In the genomic region with DNA sequence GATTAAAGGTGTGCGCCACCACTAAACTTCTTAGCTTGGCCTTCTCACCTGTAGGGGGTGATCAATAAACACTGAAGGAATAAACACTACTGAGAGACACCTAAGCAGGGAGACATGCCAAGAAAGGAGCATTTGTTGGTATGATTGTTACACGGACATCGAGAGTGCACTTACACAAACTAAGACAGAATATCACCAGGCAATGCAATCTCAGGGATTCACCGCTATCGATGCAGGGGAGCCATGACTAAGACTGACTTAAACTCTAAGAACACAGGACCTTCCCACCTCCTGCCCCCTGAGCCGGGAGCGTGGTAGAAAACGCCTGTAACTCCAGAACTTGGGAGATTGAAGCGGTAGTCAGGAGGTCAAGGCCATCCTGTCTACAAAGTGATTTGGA, we compare ENCODE assay signal across 9 mouse cellular contexts. TPM values are rescaled to one million over a fixed set of nuclear protein-coding genes. Genes with fewer than 3 reads are reported as not detected.
DNase-seq lines count a peak whose midpoint lies in the region; ATAC-seq and TF ChIP-seq lines count a peak whose summit lies in the region.
"Had no signal": no experiment of that assay in that cellular context is flagged by ENCODE, and none has a peak within 500 bp of the region (broad histone marks: within the 10 kb centered on the region; RNA-seq: fewer than 3 reads in every experiment).

No protein-coding gene starts in this region.

- peak overlapping the region; percentile 90 for H3K9ac ChIP-seq in liver, embryonic 13.5 days

- WGBS in cerebellum, adult 2 months: 26% methylated on average over 9 of the region's 9 CpGs
- 46% methylated on average over 9 of the region's 9 CpGs for WGBS in forebrain, embryonic 10.5 days
- 27% methylated on average over 9 of the region's 9 CpGs for WGBS in liver, embryonic 13.5 days (ENCODE audit: insufficient replicate concordance)

- TF ChIP-seq POLR2A in cerebellum, adult 2 months (IDR thresholded peaks at IDR 0.05; ENCODE audit: borderline replicate concordance, insufficient read depth, low read length): no peak

- H3K27me3 ChIP-seq in cerebellum, adult 2 months (ENCODE audit: control insufficient read depth, insufficient read depth, low read length): no peaks in the 10 kb centered on the region
- no peaks in the 10 kb centered on the region for H3K27me3 ChIP-seq in forebrain, embryonic 10.5 days (ENCODE audit: poor library complexity, severe bottlenecking)
- H3K27me3 ChIP-seq in liver, embryonic 13.5 days: no peaks in the 10 kb centered on the region
- H3K27me3 ChIP-seq: Patski had no signal

- peak overlapping the region; percentile 89 for H3K4me2 ChIP-seq in liver, embryonic 13.5 days

- H3K4me1 ChIP-seq in cerebellum, adult 2 months (ENCODE audit: control insufficient read depth, insufficient read depth, low read length): peaks cover 11% of the 10 kb centered on the region
- peaks cover 23% of the 10 kb centered on the region for H3K4me1 ChIP-seq in forebrain, embryonic 10.5 days
- peaks cover 27% of the 10 kb centered on the region for H3K4me1 ChIP-seq in liver, embryonic 13.5 days (replicated peaks)

- no peak for ATAC-seq in liver, embryonic 13.5 days (ENCODE audit: low read depth)

- TF ChIP-seq CTCF in cerebellum, adult 2 months (IDR thresholded peaks at IDR 0.05; ENCODE audit: borderline replicate concordance, insufficient read depth, low read depth, low read length): no peak

- H3K27ac ChIP-seq in cerebellum, adult 2 months (ENCODE audit: insufficient read depth, low read length): peak overlapping the region; percentile 70; the same call in 1 of the 2 replicates
- peak overlapping the region; percentile 96 for H3K27ac ChIP-seq in forebrain, embryonic 10.5 days
- peak overlapping the region; percentile 80 for H3K27ac ChIP-seq in liver, embryonic 13.5 days

- H3K4me3 ChIP-seq in cerebellum, adult 2 months (replicated peaks; ENCODE audit: insufficient read depth, low read depth, low read length): peak overlapping the region; percentile 91
- peak overlapping the region; percentile 80 for H3K4me3 ChIP-seq in forebrain, embryonic 10.5 days
- H3K4me3 ChIP-seq in liver, embryonic 13.5 days (replicated peaks): peak overlapping the region; percentile 87

- H3K9me3 ChIP-seq in forebrain, embryonic 10.5 days: no peaks in the 10 kb centered on the region
- H3K9me3 ChIP-seq in liver, embryonic 13.5 days (replicated peaks): no peaks in the 10 kb centered on the region

- H3K36me3 ChIP-seq in forebrain, embryonic 10.5 days (replicated peaks): peaks cover 64% of the 10 kb centered on the region
- H3K36me3 ChIP-seq in liver, embryonic 13.5 days: peaks cover 46% of the 10 kb centered on the region

- peak in 1 of 2 experiments; percentile 30 for DNase-seq in cerebellum, adult 2 months
- no peak for DNase-seq in cerebellum, adult 11-12 months
- DNase-seq in 416B (ENCODE audit: low read depth): peak; percentile 42
- DNase-seq in forebrain, embryonic 10.5 days (ENCODE audit: extremely low spot score, low spot score): no peak
- no peak for DNase-seq in liver, embryonic 13.5 days
- DNase-seq in urinary bladder, adult 2 months (ENCODE audit: low spot score): no peak
- no peak for DNase-seq in natural killer cell, adult 2 months (ENCODE audit: low spot score in 2 of 2)
- no peak for DNase-seq in gastrocnemius, postnatal 4 days (ENCODE audit: low spot score in 2 of 2)

RNA-seq across cellular contexts. Expression of a gene that starts 0.7 kb away (rescaled TPM):
- polyA plus RNA-seq in cerebellum, adult 2 months (2012; rRNA removed): 101 and 113 TPM in 2 replicates
- polyA plus RNA-seq in forebrain, embryonic 10.5 days (2016; fragmentation: Nextera tagmentation; extraction: Ambion mirVana): 156 and 161 TPM in 2 replicates
- polyA plus RNA-seq in liver, embryonic 13.5 days (2015; fragmentation: Nextera tagmentation; extraction: Ambion mirVana): 106 and 112 TPM in 2 replicates
- 53.5 and 59.2 TPM in 2 replicates for polyA plus RNA-seq in urinary bladder, adult 2 months (2012; rRNA removed)
- 10 to 100 TPM; 34.4 to 34.8 TPM for total RNA-seq in gastrocnemius, postnatal 4 days (2021)

RNA-seq across cellular contexts. Expression of a gene that starts 0.8 kb away (rescaled TPM):
- polyA plus RNA-seq in cerebellum, adult 2 months (2012; rRNA removed): 21.5 and 23.8 TPM in 2 replicates
- 40.7 and 43.4 TPM in 2 replicates for polyA plus RNA-seq in forebrain, embryonic 10.5 days (2016; fragmentation: Nextera tagmentation; extraction: Ambion mirVana)
- polyA plus RNA-seq in liver, embryonic 13.5 days (2015; fragmentation: Nextera tagmentation; extraction: Ambion mirVana): 16.3 and 17.0 TPM in 2 replicates
- 9.9 and 10.6 TPM in 2 replicates for polyA plus RNA-seq in urinary bladder, adult 2 months (2012; rRNA removed)
- 10 to 100 TPM; 16.2 to 19.5 TPM for total RNA-seq in gastrocnemius, postnatal 4 days (2021)

RNA-seq across cellular contexts. Expression of a gene that starts 15.0 kb away (rescaled TPM):
- polyA plus RNA-seq in cerebellum, adult 2 months (2012; rRNA removed): 1.6 and 3.1 TPM in 2 replicates
- not detected in 2 replicates for polyA plus RNA-seq in forebrain, embryonic 10.5 days (2016; fragmentation: Nextera tagmentation; extraction: Ambion mirVana)
- not detected in 2 replicates for polyA plus RNA-seq in liver, embryonic 13.5 days (2015; fragmentation: Nextera tagmentation; extraction: Ambion mirVana)
- 0.06 TPM in 1 of 2 replicates, not detected in the other for polyA plus RNA-seq in urinary bladder, adult 2 months (2012; rRNA removed)
- not detected for total RNA-seq in gastrocnemius, postnatal 4 days (2021)
- polyA plus RNA-seq: Patski had no signal

RNA-seq across cellular contexts. Expression of a gene that starts 24.3 kb away (rescaled TPM):
- polyA plus RNA-seq in cerebellum, adult 2 months (2012; rRNA removed): 6.7 TPM in 2 replicates
- 10.7 and 13.9 TPM in 2 replicates for polyA plus RNA-seq in forebrain, embryonic 10.5 days (2016; fragmentation: Nextera tagmentation; extraction: Ambion mirVana)
- polyA plus RNA-seq in liver, embryonic 13.5 days (2015; fragmentation: Nextera tagmentation; extraction: Ambion mirVana): 1.4 and 1.8 TPM in 2 replicates
- polyA plus RNA-seq in urinary bladder, adult 2 months (2012; rRNA removed): 6.1 and 6.8 TPM in 2 replicates
- total RNA-seq in gastrocnemius, postnatal 4 days (2021): 10 to 100 TPM; 22.1 to 25.3 TPM

RNA-seq across cellular contexts. Expression of a gene that starts 25.6 kb away (rescaled TPM):
- 282 and 298 TPM in 2 replicates for polyA plus RNA-seq in cerebellum, adult 2 months (2012; rRNA removed)
- 60.8 and 63.5 TPM in 2 replicates for polyA plus RNA-seq in forebrain, embryonic 10.5 days (2016; fragmentation: Nextera tagmentation; extraction: Ambion mirVana)
- polyA plus RNA-seq in liver, embryonic 13.5 days (2015; fragmentation: Nextera tagmentation; extraction: Ambion mirVana): 25.1 and 28.4 TPM in 2 replicates
- 84.7 and 100 TPM in 2 replicates for polyA plus RNA-seq in urinary bladder, adult 2 months (2012; rRNA removed)
- 10 to 100 TPM; 82.3 to 83.2 TPM for total RNA-seq in gastrocnemius, postnatal 4 days (2021)
